Mouse (Mus musculus) embryonic facial prominence, embryonic 14.5 days (tissue): ENCODE results near the gene Robo1. TPM values are rescaled to one million over a fixed set of nuclear protein-coding genes. Genes with fewer than 3 reads are reported as not detected.

ENCODE experiments used
- ATAC-seq: fragments of 200-750 bp; cut with Nextera tagmentation; 2 replicates; pipeline ENCODE4 v1.8.0; 2017; ENCODE audit warnings: low read depth, moderate number of reproducible peaks, moderate TSS enrichment
- DNase-seq: peaks from one replicate; pipeline ENCODE4 v3.0.0-alpha.2; 2015; ENCODE audit warnings: low spot score
- H3K27ac ChIP-seq: fragments of 300-500 bp; sonication (generic); replicated peaks from 2 replicates; pipeline ENCODE4 v1.5.1; 2014; ENCODE audit warnings: low read depth, mild to moderate bottlenecking, low read length, moderate library complexity
- H3K27me3 ChIP-seq: fragments of 300-500 bp; sonication (generic); replicated peaks from 2 replicates; pipeline ENCODE4 v1.6.1; 2014; ENCODE audit warnings: low read length; ENCODE audit not compliant: control insufficient read depth, insufficient read depth
- H3K36me3 ChIP-seq: fragments of 300-500 bp; sonication (generic); 2 replicates; pipeline ENCODE4 v1.6.1; 2014; ENCODE audit warnings: low read length, mixed read lengths; ENCODE audit not compliant: control insufficient read depth, insufficient read depth
- H3K4me1 ChIP-seq: fragments of 300-500 bp; sonication (generic); 2 replicates; pipeline ENCODE4 v1.6.1; 2014; ENCODE audit warnings: antibody characterized with exemption, low read length; ENCODE audit not compliant: control insufficient read depth, insufficient read depth
- H3K4me2 ChIP-seq: fragments of 300-500 bp; sonication (generic); 2 replicates; pipeline ENCODE4 v1.6.1; 2014; ENCODE audit warnings: low read depth, mild to moderate bottlenecking, low read length, moderate library complexity, mixed read lengths
- H3K4me3 ChIP-seq: fragments of 300-500 bp; sonication (generic); 2 replicates; pipeline ENCODE4 v1.5.1; 2014; ENCODE audit warnings: low read depth, mild to moderate bottlenecking, low read length
- H3K9ac ChIP-seq: fragments of 300-500 bp; sonication (generic); 2 replicates; pipeline ENCODE4 v1.6.1; 2014; ENCODE audit warnings: low read depth, mild to moderate bottlenecking, low read length, moderate library complexity, mixed read lengths
- H3K9me3 ChIP-seq: fragments of 300-500 bp; sonication (generic); 2 replicates; pipeline ENCODE4 v1.6.1; 2016; ENCODE audit warnings: low read length; ENCODE audit not compliant: control insufficient read depth
- WGBS: fragments of 180-500 bp; shearing (Covaris S2); extraction: QIAGEN DNeasy Blood & Tissue Kit; methylation state at CpG from one replicate; pipeline ENCODE4 v1.1.7; 2014; 5-methylcytosine and 5-hydroxymethylcytosine counted together
- polyA plus RNA-seq: library from polyadenylated mRNA; unstranded; fragments of >200 nt; fragmentation: Nextera tagmentation; extraction: Ambion mirVana; gene quantifications from 2 replicates; pipeline ENCODE4 v1.2.1, GENCODE M21; 2014

The Robo1 gene
- polyA plus RNA-seq, 1 experiment from 2014 or later = 32.6 TPM

DNA sequence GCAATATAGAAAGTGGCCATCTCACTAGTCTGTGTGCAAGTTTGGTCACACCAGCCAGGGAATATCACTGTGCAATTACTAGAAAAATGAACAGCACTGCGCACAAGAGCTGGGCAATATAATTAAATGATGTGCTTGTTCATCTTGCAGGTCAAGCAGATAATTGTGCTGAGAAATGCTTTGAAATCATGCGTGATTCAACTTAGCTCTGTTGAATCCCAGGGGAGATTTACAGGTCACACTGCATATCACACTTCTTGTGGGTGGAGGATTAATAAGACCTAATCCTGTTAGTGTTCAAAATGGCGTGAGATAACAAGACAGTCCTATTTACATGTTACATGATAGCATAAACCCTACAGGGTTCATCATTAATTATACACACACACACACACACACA is 157.6 kb downstream of the Robo1 start:
- Histone ChIP-seq H3K4me1 (no peaks in the 10 kb centered on the region), H3K4me2 (no peak overlapping the region), H3K27me3 (no peaks in the 10 kb centered on the region), H3K27ac (no peak overlapping the region), H3K36me3 (no peaks in the 10 kb centered on the region), H3K9ac (no peak overlapping the region), H3K4me3 (no peak overlapping the region), H3K9me3 (no peaks in the 10 kb centered on the region)
- no peak for DNase-seq
- WGBS = 70% methylated on average over 3 of the region's 3 CpGs
- no peak for ATAC-seq

DNA sequence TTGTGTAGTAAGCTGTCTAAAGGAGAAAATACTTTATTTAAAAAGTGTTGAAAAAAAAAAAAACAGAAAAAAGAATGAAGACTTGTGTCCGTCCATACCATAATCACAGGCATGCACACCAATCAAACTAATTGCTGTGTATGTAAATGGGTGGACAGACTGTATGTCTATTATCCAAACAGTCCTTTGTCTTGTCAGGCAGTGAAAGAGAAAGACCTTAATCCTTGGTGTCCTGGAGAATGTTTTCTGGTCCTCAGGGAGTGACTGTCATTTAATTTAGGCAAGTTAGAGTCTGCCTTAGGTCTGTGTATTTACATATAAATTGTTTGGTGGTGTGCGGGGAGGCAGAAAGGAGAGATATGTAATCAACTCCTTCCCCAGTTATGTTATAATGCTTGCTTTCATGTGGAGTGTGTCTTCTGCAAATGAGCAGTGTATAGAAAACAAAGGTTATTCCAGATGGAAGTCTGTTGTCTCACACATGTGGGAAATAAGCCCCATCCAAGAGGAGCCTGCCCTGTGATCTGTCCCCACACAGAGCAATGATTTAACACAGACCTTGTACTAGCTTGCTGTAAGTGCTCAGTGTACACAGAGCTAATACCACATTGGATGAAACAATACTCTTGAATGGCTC is 162.0 kb downstream of the Robo1 start:
- no peaks in the 10 kb centered on the region for H3K27me3 ChIP-seq

GRCm38 (mm10) chr16:72510716-72511199 is 202.7 kb downstream of the Robo1 start:
- no peaks in the 10 kb centered on the region for H3K9me3 ChIP-seq
- no peaks in the 10 kb centered on the region for H3K27me3 ChIP-seq
- H3K4me3 ChIP-seq = no peak overlapping the region
- H3K4me1 ChIP-seq = no peaks in the 10 kb centered on the region
- 0 out of 2 replicates have a peak overlapping the region, but pooled peaks have one; percentile 16 for H3K4me2 ChIP-seq
- H3K9ac ChIP-seq = no peak overlapping the region
- WGBS = 27% methylated on average over 6 of the region's 6 CpGs
- H3K27ac ChIP-seq = no peak overlapping the region
- ATAC-seq (no peak), DNase-seq (peak; percentile 23)
- H3K36me3 ChIP-seq = no peaks in the 10 kb centered on the region

More for the DNA sequence above, 162.0 kb downstream of the Robo1 start:
- H3K36me3 ChIP-seq = no peaks in the 10 kb centered on the region
- WGBS = 47% methylated on average over 2 of the region's 2 CpGs
- H3K27ac ChIP-seq = no peak overlapping the region
- no peaks in the 10 kb centered on the region for H3K9me3 ChIP-seq
- DNase-seq (peak; percentile 23), ATAC-seq (peak; percentile 67; the same call in 1 of the 2 replicates)
- H3K4me2 ChIP-seq = no peak overlapping the region
- no peaks in the 10 kb centered on the region for H3K4me1 ChIP-seq
- no peak overlapping the region for H3K4me3 ChIP-seq
- no peak overlapping the region for H3K9ac ChIP-seq

DNA sequence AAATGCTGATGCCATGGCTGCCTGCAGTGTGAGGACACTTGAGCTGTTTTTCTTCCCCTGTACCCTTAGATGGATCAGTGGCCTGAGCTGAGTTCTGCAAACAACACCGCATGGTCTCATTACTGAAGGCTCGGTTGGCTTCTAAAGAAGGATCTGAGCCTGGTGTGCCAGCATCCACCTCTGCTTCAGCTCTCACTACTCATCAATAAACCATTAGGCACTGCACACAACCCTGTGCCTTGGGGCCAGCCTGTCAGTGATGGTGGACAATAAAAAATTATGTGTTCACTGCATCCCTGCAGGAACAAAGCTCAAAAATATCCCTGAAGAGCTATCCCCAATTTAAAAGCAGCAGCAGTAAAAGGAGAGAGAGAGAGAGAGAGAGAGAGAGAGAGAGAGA is 223.2 kb downstream of the Robo1 start:
- no peak overlapping the region for H3K4me2 ChIP-seq
- DNase-seq = no peak
- H3K4me3 ChIP-seq = no peak overlapping the region
- no peaks in the 10 kb centered on the region for H3K36me3 ChIP-seq
- no peak for ATAC-seq
- no peak overlapping the region for H3K9ac ChIP-seq
- no peaks in the 10 kb centered on the region for H3K27me3 ChIP-seq
- WGBS = 67% methylated on average over 2 of the region's 2 CpGs
- H3K4me1 ChIP-seq = no peaks in the 10 kb centered on the region
- H3K9me3 ChIP-seq = no peaks in the 10 kb centered on the region
- no peak overlapping the region for H3K27ac ChIP-seq

GRCm38 (mm10) chr16:72533900-72534571 is 225.9 kb downstream of the Robo1 start:
- ATAC-seq (no peak), DNase-seq (no peak)
- Histone ChIP-seq H3K4me2 (no peak overlapping the region), H3K36me3 (no peaks in the 10 kb centered on the region), H3K27me3 (no peaks in the 10 kb centered on the region), H3K9me3 (no peaks in the 10 kb centered on the region), H3K4me3 (no peak overlapping the region), H3K4me1 (no peaks in the 10 kb centered on the region), H3K9ac (no peak overlapping the region), H3K27ac (no peak overlapping the region)
- 70% methylated on average over 4 of the region's 4 CpGs for WGBS

GRCm38 (mm10) chr16:72538171-72538570 is 230.1 kb downstream of the Robo1 start:
- Histone ChIP-seq H3K4me3 (no peak overlapping the region), H3K4me2 (no peak overlapping the region), H3K27me3 (no peaks in the 10 kb centered on the region), H3K36me3 (no peaks in the 10 kb centered on the region), H3K27ac (no peak overlapping the region), H3K4me1 (no peaks in the 10 kb centered on the region), H3K9ac (no peak overlapping the region), H3K9me3 (no peaks in the 10 kb centered on the region)
- ATAC-seq = no peak
- DNase-seq = no peak
- WGBS = 53% methylated on average over 3 of the region's 3 CpGs

GRCm38 (mm10) chr16:72543928-72544327 is 235.8 kb downstream of the Robo1 start:
- no peaks in the 10 kb centered on the region for H3K27me3 ChIP-seq
- no peak overlapping the region for H3K4me2 ChIP-seq
- no peaks in the 10 kb centered on the region for H3K36me3 ChIP-seq
- no peak for DNase-seq
- no peaks in the 10 kb centered on the region for H3K9me3 ChIP-seq
- no peak overlapping the region for H3K4me3 ChIP-seq
- WGBS = 74% methylated on average over 3 of the region's 3 CpGs
- ATAC-seq = no peak
- H3K4me1 ChIP-seq = no peaks in the 10 kb centered on the region
- no peak overlapping the region for H3K27ac ChIP-seq
- no peak overlapping the region for H3K9ac ChIP-seq

DNA sequence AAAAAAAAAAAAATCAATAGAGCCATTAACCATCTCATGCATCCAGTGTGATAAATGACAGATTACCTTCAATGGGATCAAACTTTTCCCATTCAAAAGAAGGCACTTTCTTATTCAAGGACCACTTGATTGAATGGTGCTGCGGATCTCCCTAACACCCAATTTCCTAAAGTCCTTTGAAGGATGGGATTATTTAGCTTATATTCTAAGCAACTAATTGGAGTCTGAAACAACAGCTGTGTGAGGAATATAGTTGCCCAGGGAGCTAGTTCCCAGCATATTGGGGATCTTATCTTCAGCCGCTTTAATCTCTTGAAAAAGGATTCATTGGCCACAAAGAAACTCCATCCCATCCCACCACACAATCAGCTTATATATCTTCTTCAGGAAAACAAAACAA is 236.8 kb downstream of the Robo1 start:
- no peak for ATAC-seq
- Histone ChIP-seq H3K4me3 (no peak overlapping the region), H3K9ac (no peak overlapping the region), H3K36me3 (no peaks in the 10 kb centered on the region), H3K4me2 (no peak overlapping the region), H3K27ac (no peak overlapping the region), H3K27me3 (no peaks in the 10 kb centered on the region), H3K9me3 (no peaks in the 10 kb centered on the region), H3K4me1 (no peaks in the 10 kb centered on the region)
- no peak for DNase-seq
- WGBS = 63% methylated on average over 2 of the region's 2 CpGs
